Mouse (Mus musculus) embryo, embryonic 11 days (tissue): ENCODE measurements at regions not wholly inside any gene's neighbourhood (a gene's known extent, or its start where the extent isn't known, plus 50 kb on each side); places are given as distances from the start of the nearest gene placed in this dataset.

Source experiments
- DNase-seq: peaks from one replicate; pipeline ENCODE4 v3.0.0-alpha.2; 2015

GRCm38 (mm10) chr8:7718898-7719696 lies 941.9 kb downstream of the Efnb2 start:
- no peak for DNase-seq

- no peak for DNase-seq
These were observed 950.3 kb downstream of the Efnb2 start for GRCm38 (mm10) chr8:7710764-7711163.

GRCm38 (mm10) chr8:7709406-7709805 lies 951.6 kb downstream of the Efnb2 start:
- no peak for DNase-seq

- DNase-seq: no peak
These were observed 969.6 kb downstream of the Efnb2 start for GRCm38 (mm10) chr8:7691355-7691996.

GRCm38 (mm10) chr8:7653804-7654203 lies 1007.2 kb downstream of the Efnb2 start:
- no peak for DNase-seq
